Mouse (Mus musculus) embryonic facial prominence, embryonic 12.5 days (tissue): ENCODE data around the gene Itgb2. TPM values are rescaled to one million over a fixed set of nuclear protein-coding genes. Genes with fewer than 3 reads are reported as not detected.
A peak's percentile ranks its signal among the peaks of the same experiment; 100 is the strongest.

Source experiments
- ATAC-seq: fragments of 200-750 bp; cut with Nextera tagmentation; 2 replicates; pipeline ENCODE4 v1.8.0; 2017; ENCODE audit not compliant: insufficient number of reproducible peaks, insufficient read depth, low FRiP score, low TSS enrichment
- H3K27ac ChIP-seq: fragments of 300-500 bp; sonication (generic); 2 replicates; pipeline ENCODE4 v1.5.1; 2016; ENCODE audit warnings: mild to moderate bottlenecking
- H3K27me3 ChIP-seq: fragments of 300-500 bp; sonication (generic); 2 replicates; pipeline ENCODE4 v1.6.1; 2016; ENCODE audit warnings: mild to moderate bottlenecking, moderate library complexity
- H3K36me3 ChIP-seq: fragments of 300-500 bp; sonication (generic); 2 replicates; pipeline ENCODE4 v1.6.1; 2016; ENCODE audit warnings: mild to moderate bottlenecking
- H3K4me1 ChIP-seq: fragments of 300-500 bp; sonication (generic); 2 replicates; pipeline ENCODE4 v1.6.1; 2016
- H3K4me2 ChIP-seq: fragments of 300-500 bp; sonication (generic); replicated peaks from 2 replicates; pipeline ENCODE4 v1.6.1; 2016; ENCODE audit warnings: mild to moderate bottlenecking, moderate library complexity
- H3K4me3 ChIP-seq: fragments of 300-500 bp; sonication (generic); 2 replicates; pipeline ENCODE4 v1.5.1; 2016; ENCODE audit warnings: mild to moderate bottlenecking
- H3K9ac ChIP-seq: fragments of 300-500 bp; sonication (generic); 2 replicates; pipeline ENCODE4 v1.6.1; 2016; ENCODE audit warnings: mild to moderate bottlenecking, moderate library complexity
- H3K9me3 ChIP-seq: fragments of 300-500 bp; sonication (generic); 2 replicates; pipeline ENCODE4 v1.6.1; 2016; ENCODE audit warnings: mild to moderate bottlenecking, moderate library complexity
- WGBS: fragments of 180-500 bp; shearing (Covaris S2); methylation state at CpG from one replicate; pipeline ENCODE4 v1.1.7; 2016; 5-methylcytosine and 5-hydroxymethylcytosine counted together
- polyA plus RNA-seq: library from polyadenylated mRNA; unstranded; fragments of >200 nt; fragmentation: Nextera tagmentation; extraction: Ambion mirVana; gene quantifications from 2 replicates; pipeline ENCODE4 v1.2.1, GENCODE M21; 2016

Itgb2 gene
- polyA plus RNA-seq, 1 experiment from 2014 or later, result 1.3 TPM

- Histone ChIP-seq H3K27ac (no peak overlapping the region), H3K27me3 (no peaks in the 10 kb centered on the region), H3K4me3 (no peak overlapping the region), H3K36me3 (no peaks in the 10 kb centered on the region), H3K4me1 (no peaks in the 10 kb centered on the region), H3K4me2 (no peak overlapping the region), H3K9me3 (no peaks in the 10 kb centered on the region), H3K9ac (no peak overlapping the region)
- 86% methylated on average over 7 of the region's 7 CpGs for WGBS
- no peak for ATAC-seq
These were observed 26.6 kb downstream of the Itgb2 start for GRCm38 (mm10) chr10:77556631-77557030.

GRCm38 (mm10) chr10:77557641-77558040, 27.6 kb downstream of the Itgb2 start:
- Histone ChIP-seq H3K4me2 (no peak overlapping the region), H3K9ac (no peak overlapping the region), H3K4me1 (no peaks in the 10 kb centered on the region), H3K4me3 (no peak overlapping the region), H3K27ac (no peak overlapping the region), H3K36me3 (no peaks in the 10 kb centered on the region), H3K9me3 (no peaks in the 10 kb centered on the region), H3K27me3 (no peaks in the 10 kb centered on the region)
- 85% methylated on average over 4 of the region's 4 CpGs for WGBS
- no peak for ATAC-seq

GRCm38 (mm10) chr10:77560090-77560489, 30.0 kb downstream of the Itgb2 start:
- H3K36me3 ChIP-seq, result no peaks in the 10 kb centered on the region
- no peaks in the 10 kb centered on the region for H3K9me3 ChIP-seq
- H3K27ac ChIP-seq, result no peak overlapping the region
- H3K4me2 ChIP-seq, result no peak overlapping the region
- WGBS, result 81% methylated on average over 11 of the region's 11 CpGs
- H3K9ac ChIP-seq, result no peak overlapping the region
- H3K27me3 ChIP-seq, result no peaks in the 10 kb centered on the region
- ATAC-seq, result no peak
- no peaks in the 10 kb centered on the region for H3K4me1 ChIP-seq
- H3K4me3 ChIP-seq, result no peak overlapping the region

GRCm38 (mm10) chr10:77560830-77561229, 30.8 kb downstream of the Itgb2 start:
- H3K27me3 ChIP-seq, result no peaks in the 10 kb centered on the region

GRCm38 (mm10) chr10:77561508-77561907, 31.5 kb downstream of the Itgb2 start:
- WGBS, result 80% methylated on average over 2 of the region's 2 CpGs
- H3K27ac ChIP-seq, result no peak overlapping the region
- H3K9me3 ChIP-seq, result no peaks in the 10 kb centered on the region
- no peak for ATAC-seq
- H3K36me3 ChIP-seq, result no peaks in the 10 kb centered on the region
- H3K27me3 ChIP-seq, result no peaks in the 10 kb centered on the region
- no peaks in the 10 kb centered on the region for H3K4me1 ChIP-seq
- no peak overlapping the region for H3K4me3 ChIP-seq
- no peak overlapping the region for H3K9ac ChIP-seq
- H3K4me2 ChIP-seq, result no peak overlapping the region

More at GRCm38 (mm10) chr10:77560830-77561229, 30.8 kb downstream of the Itgb2 start:
- Histone ChIP-seq H3K4me2 (no peak overlapping the region), H3K27ac (no peak overlapping the region), H3K4me3 (no peak overlapping the region), H3K36me3 (no peaks in the 10 kb centered on the region), H3K4me1 (no peaks in the 10 kb centered on the region), H3K9me3 (no peaks in the 10 kb centered on the region), H3K9ac (no peak overlapping the region)
- 86% methylated on average over 9 of the region's 9 CpGs for WGBS
- no peak for ATAC-seq

GRCm38 (mm10) chr10:77565005-77565404, 35.0 kb downstream of the Itgb2 start:
- Histone ChIP-seq H3K27me3 (no peaks in the 10 kb centered on the region), H3K4me1 (0 out of 2 replicates have a peak, but pooled peaks cover 2% of the 10 kb centered on the region), H3K4me3 (no peak overlapping the region), H3K36me3 (no peaks in the 10 kb centered on the region), H3K4me2 (no peak overlapping the region), H3K27ac (no peak overlapping the region), H3K9ac (no peak overlapping the region), H3K9me3 (no peaks in the 10 kb centered on the region)
- 78% methylated on average over 8 of the region's 8 CpGs for WGBS
- no peak for ATAC-seq

GRCm38 (mm10) chr10:77566651-77567050, 36.6 kb downstream of the Itgb2 start:
- H3K9me3 ChIP-seq, result no peaks in the 10 kb centered on the region
- no peaks in the 10 kb centered on the region for H3K27me3 ChIP-seq
- no peak overlapping the region for H3K4me2 ChIP-seq
- no peak overlapping the region for H3K27ac ChIP-seq
- no peak overlapping the region for H3K4me3 ChIP-seq
- no peak overlapping the region for H3K9ac ChIP-seq
- no peak for ATAC-seq
- 0 out of 2 replicates have a peak, but pooled peaks cover 2% of the 10 kb centered on the region for H3K4me1 ChIP-seq
- H3K36me3 ChIP-seq, result no peaks in the 10 kb centered on the region
- WGBS, result 31% methylated on average over 8 of the region's 8 CpGs

GRCm38 (mm10) chr10:77569481-77569880, 39.4 kb downstream of the Itgb2 start:
- no peak overlapping the region for H3K4me2 ChIP-seq
- H3K4me1 ChIP-seq, result 0 out of 2 replicates have a peak, but pooled peaks cover 2% of the 10 kb centered on the region
- H3K4me3 ChIP-seq, result no peak overlapping the region
- H3K9me3 ChIP-seq, result no peaks in the 10 kb centered on the region
- ATAC-seq, result no peak
- H3K36me3 ChIP-seq, result no peaks in the 10 kb centered on the region
- 0 out of 2 replicates have a peak overlapping the region, but pooled peaks have one; percentile 30 for H3K27ac ChIP-seq
- H3K27me3 ChIP-seq, result no peaks in the 10 kb centered on the region
- 43% methylated on average over 7 of the region's 7 CpGs for WGBS
- no peak overlapping the region for H3K9ac ChIP-seq

GRCm38 (mm10) chr10:77569973-77570658, 40.1 kb downstream of the Itgb2 start:
- H3K4me3 ChIP-seq, result no peak overlapping the region
- H3K9me3 ChIP-seq, result no peaks in the 10 kb centered on the region
- no peak overlapping the region for H3K9ac ChIP-seq
- ATAC-seq, result no peak
- H3K4me2 ChIP-seq, result no peak overlapping the region
- H3K27ac ChIP-seq, result 0 out of 2 replicates have a peak overlapping the region, but pooled peaks have one; percentile 30
- H3K36me3 ChIP-seq, result no peaks in the 10 kb centered on the region
- H3K27me3 ChIP-seq, result no peaks in the 10 kb centered on the region
- 0 out of 2 replicates have a peak, but pooled peaks cover 2% of the 10 kb centered on the region for H3K4me1 ChIP-seq
- 51% methylated on average over 6 of the region's 6 CpGs for WGBS

GRCm38 (mm10) chr10:77572225-77572624, 42.2 kb downstream of the Itgb2 start:
- Histone ChIP-seq H3K4me3 (no peak overlapping the region), H3K9ac (no peak overlapping the region), H3K27ac (no peak overlapping the region), H3K4me2 (no peak overlapping the region), H3K36me3 (no peaks in the 10 kb centered on the region), H3K9me3 (no peaks in the 10 kb centered on the region), H3K27me3 (no peaks in the 10 kb centered on the region), H3K4me1 (0 out of 2 replicates have a peak, but pooled peaks cover 2% of the 10 kb centered on the region)
- no peak for ATAC-seq
- 28% methylated on average over 3 of the region's 3 CpGs for WGBS

- WGBS, result 76% methylated on average over 1 of the region's 1 CpGs
- H3K4me3 ChIP-seq, result no peak overlapping the region
- no peak for ATAC-seq
- H3K4me1 ChIP-seq, result 0 out of 2 replicates have a peak, but pooled peaks cover 2% of the 10 kb centered on the region
- no peak overlapping the region for H3K27ac ChIP-seq
- H3K9ac ChIP-seq, result no peak overlapping the region
- H3K9me3 ChIP-seq, result no peaks in the 10 kb centered on the region
- no peak overlapping the region for H3K4me2 ChIP-seq
- H3K36me3 ChIP-seq, result no peaks in the 10 kb centered on the region
- H3K27me3 ChIP-seq, result no peaks in the 10 kb centered on the region
These were observed 43.1 kb downstream of the Itgb2 start for GRCm38 (mm10) chr10:77573162-77573561.
